Mouse (Mus musculus): ENCODE results near the gene Smg6. TPM values are rescaled to one million over a fixed set of nuclear protein-coding genes. Genes with fewer than 3 reads are reported as not detected.

The Smg6 gene
- polyA plus RNA-seq, 1 experiment, result 27.9 TPM

- DNase-seq (ENCODE audit: extremely low spot score in 1 of 2, low spot score in 1 of 2), result no peak
These were observed 1.7 kb downstream of the Smg6 start for GRCm38 (mm10) chr11:74927236-74927725.

DNA sequence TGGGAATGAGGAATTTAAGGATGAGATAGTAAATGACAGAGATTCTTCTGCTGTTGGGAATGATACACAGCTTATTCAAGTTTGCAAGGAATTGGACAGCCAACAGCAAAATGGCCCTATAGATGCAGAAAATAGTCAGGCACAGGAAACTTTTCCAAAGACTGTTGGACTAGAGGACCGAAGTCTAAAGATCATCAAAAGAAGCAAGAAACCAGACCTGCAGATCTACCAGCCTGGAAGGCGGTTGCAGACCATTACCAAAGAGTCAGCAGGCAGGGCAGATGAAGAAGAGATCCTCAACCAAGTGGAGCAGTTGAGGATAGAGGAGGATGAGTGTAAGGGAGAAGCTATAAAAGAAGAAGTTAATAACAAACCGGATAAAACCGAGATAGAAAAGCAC lies 3.5 kb downstream of the Smg6 start:
- DNase-seq (ENCODE audit: extremely low spot score in 1 of 2, low spot score in 1 of 2), result no peak

GRCm38 (mm10) chr11:74930391-74930790 lies 4.8 kb downstream of the Smg6 start:
- no peak for DNase-seq (ENCODE audit: extremely low spot score in 1 of 2, low spot score in 1 of 2)

DNA sequence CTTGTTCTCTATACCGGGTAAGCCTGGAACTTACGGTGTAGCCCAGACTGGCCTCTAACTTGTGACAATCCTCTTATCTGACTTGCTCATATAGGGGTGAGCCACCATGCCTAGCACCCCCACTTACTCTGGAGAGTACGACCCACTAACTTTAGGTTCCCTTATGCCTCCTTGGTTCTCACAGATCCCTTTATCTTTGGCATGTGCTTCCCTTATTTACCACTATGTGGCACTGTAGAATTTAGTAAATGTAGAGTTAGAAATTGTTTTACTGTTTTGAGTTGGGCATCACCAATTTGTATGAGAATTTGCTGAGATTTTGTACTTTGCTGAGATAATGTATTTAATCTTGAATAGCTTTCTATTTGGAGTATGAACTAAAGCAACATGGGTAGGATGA lies 20.7 kb downstream of the Smg6 start:
- peak in 1 of 2 experiments; percentile 77 for DNase-seq (ENCODE audit: extremely low spot score in 1 of 2, low spot score in 1 of 2)

GRCm38 (mm10) chr11:74954901-74955300 lies 29.3 kb downstream of the Smg6 start:
- DNase-seq (ENCODE audit: extremely low spot score in 1 of 2, low spot score in 1 of 2), result no peak

- DNase-seq (ENCODE audit: extremely low spot score in 1 of 2, low spot score in 1 of 2), result no peak
These were observed 30.4 kb downstream of the Smg6 start for GRCm38 (mm10) chr11:74956006-74956405.

- DNase-seq (ENCODE audit: extremely low spot score in 1 of 2, low spot score in 1 of 2), result no peak
These were observed 32.0 kb downstream of the Smg6 start for GRCm38 (mm10) chr11:74957600-74957999.

- DNase-seq (ENCODE audit: extremely low spot score in 1 of 2, low spot score in 1 of 2), result no peak
These were observed 33.9 kb downstream of the Smg6 start for GRCm38 (mm10) chr11:74959501-74959900.

DNA sequence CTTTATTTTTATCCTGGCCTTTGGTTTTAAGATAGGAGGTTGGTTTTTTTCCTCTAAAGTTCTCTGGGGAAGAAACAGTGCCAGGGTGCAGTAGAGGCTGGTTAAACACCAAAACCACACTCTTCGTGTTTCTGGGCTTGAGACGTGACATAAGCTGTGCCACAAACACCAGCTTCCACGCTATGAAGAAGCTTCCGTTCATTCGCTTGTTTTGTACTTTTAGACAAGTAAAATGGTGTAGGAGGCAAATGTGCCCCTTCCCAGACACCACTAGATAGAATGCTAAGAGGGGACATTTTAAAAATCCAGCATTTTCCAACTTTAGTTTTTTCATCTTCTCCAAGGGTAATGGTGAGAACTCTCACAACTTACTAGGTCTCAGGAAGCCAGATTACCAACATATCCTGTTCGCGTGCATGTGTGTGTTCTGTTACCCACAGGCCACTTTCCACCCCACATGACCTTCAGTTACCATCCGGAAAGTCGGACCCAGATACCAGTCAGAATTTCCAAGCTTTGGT lies 34.5 kb downstream of the Smg6 start:
- DNase-seq (ENCODE audit: extremely low spot score in 1 of 2, low spot score in 1 of 2), result no peak

DNA sequence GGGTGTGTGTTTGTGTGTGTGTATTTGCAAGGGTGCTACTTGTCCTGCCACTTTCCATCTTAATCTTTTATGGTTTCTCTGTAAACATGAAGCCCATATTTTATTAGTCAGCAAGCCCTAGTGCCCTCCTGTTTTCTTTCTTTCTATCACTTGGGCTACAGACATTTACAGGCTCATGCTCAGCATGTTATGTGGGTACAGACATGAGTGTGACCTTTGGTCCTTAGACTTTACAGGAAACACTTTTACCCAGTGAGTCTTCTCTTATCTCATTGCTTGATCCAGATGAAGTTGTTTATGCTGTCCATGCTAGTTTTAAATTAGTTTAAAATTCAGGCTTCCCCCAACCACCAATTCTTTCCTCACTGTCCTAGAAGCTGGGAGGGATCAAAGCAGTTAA lies 36.3 kb downstream of the Smg6 start:
- DNase-seq (ENCODE audit: extremely low spot score in 1 of 2, low spot score in 1 of 2), result no peak

GRCm38 (mm10) chr11:74962846-74963407 lies 37.3 kb downstream of the Smg6 start:
- DNase-seq (ENCODE audit: extremely low spot score in 1 of 2, low spot score in 1 of 2), result no peak

DNA sequence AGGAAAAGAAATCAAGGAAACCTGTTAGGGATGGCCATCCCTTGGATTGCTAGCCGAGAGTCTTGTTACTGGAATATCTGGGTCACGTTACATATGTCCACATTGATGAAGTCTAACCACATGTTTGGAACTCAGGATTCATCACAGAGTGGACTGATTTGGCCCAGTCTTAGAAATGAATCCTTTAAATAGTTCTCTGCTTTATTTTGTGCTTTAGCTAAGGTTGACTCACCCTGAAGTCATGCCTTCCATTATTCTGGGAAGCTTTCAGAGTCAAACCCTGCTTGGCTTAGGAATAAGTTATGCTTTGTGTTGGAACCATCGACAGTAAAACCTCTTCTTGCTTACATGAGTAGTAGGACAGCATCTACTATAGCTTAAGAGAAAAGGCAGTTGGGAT lies 39.9 kb downstream of the Smg6 start:
- no peak for DNase-seq (ENCODE audit: extremely low spot score in 1 of 2, low spot score in 1 of 2)

DNA sequence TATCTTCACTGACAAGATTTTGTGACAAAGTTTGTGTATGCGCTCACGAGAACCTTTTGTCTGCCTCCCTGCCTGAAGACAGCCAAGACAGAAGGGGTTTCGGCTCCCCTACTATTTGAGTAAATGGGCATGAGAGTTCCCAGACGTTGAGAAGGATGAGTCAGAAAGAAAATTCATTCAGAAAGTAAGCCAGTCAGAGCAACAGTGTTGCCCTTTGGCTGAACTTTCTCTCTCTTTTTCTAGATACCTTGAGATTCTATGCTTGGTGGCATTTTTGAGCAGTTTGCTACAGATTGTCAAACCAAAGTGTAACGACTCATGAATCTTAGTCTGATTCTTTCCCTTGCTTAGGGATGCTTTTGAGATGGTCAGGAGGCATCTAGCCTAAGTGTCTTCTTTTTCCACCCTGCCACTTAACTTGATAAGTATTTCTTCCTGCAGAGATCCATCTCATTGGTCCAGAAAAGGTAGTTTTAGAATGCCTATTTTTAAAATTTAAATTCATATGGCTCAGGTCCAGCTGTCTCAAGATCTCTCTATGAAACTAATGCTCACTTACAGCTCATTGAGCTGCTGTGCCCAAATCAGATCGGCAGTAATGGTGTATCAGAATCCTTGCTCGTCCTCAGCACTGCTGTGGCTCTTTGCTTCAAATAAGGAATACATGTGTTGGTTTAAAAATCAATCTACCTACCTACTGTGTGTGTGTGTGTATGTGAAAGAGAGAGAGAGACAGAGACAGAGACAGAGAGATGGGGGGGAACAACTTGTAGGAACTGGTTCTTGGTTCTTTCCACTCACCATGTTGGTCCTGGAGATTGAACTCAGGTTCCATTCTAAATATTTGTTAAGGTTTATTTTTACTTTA lies 47.9 kb downstream of the Smg6 start:
- no peak for DNase-seq (ENCODE audit: extremely low spot score in 1 of 2, low spot score in 1 of 2)

DNA sequence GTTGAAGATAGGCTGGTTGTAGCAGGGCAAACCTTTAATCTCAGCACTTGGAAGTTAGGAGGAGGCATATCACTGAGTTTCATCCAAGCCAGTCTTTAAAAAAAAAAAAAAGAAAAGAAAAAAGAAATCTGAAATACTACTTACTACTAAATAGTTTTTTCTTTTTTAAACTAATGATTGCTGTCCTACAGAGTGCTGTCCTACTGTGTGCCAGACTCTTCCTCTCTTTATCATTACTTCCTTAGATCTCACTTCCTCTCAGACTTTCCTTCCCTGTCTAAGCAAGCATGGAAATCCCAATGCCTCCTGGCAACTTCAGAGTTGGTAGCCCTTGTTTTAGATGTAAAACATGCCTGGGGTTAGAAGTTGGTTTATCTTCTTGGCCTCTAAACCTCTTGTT lies 49.0 kb downstream of the Smg6 start:
- DNase-seq (ENCODE audit: extremely low spot score in 1 of 2, low spot score in 1 of 2), result no peak

- DNase-seq (ENCODE audit: extremely low spot score in 1 of 2, low spot score in 1 of 2), result no peak
These were observed 51.4 kb downstream of the Smg6 start for GRCm38 (mm10) chr11:74976835-74977687.

DNA sequence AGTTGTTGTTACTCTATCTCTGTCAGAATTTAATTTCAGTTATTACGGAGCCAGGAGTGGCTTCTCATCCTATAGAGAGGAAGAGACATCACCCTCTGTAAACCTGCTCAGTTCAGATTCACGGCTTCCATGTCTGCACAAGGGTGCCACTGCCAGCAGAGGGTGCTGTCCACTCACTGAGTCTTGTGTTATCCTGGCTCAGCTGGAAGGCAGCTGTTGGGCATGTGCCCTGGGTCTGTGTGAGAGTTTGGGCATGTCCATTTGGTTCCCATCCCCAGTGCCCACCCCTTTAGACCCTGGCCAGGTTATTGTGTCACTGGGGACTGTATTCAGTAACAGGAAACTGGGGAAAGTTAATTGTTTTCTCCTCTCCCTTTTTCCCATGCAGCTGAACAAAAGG lies 55.8 kb downstream of the Smg6 start:
- DNase-seq (ENCODE audit: extremely low spot score in 1 of 2, low spot score in 1 of 2), result peak; percentile 45 to 82

DNA sequence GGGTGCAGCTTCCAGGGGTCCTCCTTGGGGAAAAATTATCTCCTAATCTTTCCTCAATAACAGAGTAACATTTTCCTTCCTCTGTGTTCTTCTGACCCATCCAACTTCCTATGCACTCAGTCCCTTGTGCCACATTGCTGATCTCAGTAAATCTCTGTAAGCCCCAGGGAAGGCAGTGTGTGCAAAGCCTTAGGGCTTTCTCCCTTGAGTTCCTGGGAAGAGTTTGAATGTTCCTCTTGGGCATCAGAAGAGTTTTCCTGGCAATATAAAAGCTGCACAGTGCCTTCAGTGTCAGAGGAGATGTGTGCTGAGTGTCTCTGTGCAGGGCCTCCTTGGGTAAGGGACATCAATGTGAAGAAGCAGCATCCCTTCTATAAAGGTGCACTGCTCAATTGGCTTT lies 56.6 kb downstream of the Smg6 start:
- DNase-seq (ENCODE audit: extremely low spot score in 1 of 2, low spot score in 1 of 2), result no peak

- no peak for DNase-seq (ENCODE audit: extremely low spot score in 1 of 2, low spot score in 1 of 2)
These were observed 62.5 kb downstream of the Smg6 start for GRCm38 (mm10) chr11:74988162-74988561.

GRCm38 (mm10) chr11:74989047-74989446 lies 63.4 kb downstream of the Smg6 start:
- DNase-seq (ENCODE audit: extremely low spot score in 1 of 2, low spot score in 1 of 2), result no peak

- no peak for DNase-seq (ENCODE audit: extremely low spot score in 1 of 2, low spot score in 1 of 2)
These were observed 64.9 kb downstream of the Smg6 start for GRCm38 (mm10) chr11:74990501-74990900.

GRCm38 (mm10) chr11:74991290-74991689 lies 65.7 kb downstream of the Smg6 start:
- no peak for DNase-seq (ENCODE audit: extremely low spot score in 1 of 2, low spot score in 1 of 2)
